Comparison of ENCODE assay signal across 17 mouse cellular contexts in the genomic region with DNA sequence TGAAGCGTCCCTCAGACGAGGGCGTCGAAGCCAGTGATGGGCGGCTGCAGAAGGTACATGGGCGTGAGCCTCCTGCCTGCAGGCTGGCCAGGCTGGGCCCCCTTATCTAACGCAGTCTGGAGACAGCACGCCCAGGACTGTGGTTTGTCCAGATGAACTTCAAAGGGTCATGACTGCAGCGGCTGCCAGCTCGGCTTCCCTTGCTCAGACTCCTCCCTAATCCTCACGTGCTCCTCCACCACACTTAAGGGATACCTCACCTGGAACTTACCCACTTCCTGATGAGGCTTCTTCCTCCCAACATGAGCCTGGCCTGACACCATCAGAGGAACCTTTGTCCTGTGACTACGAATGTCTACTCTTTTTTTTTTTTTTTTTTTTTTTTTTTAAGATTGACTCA. TPM values are rescaled to one million over a fixed set of nuclear protein-coding genes. Genes with fewer than 3 reads are reported as not detected.
DNase-seq lines count a peak whose midpoint lies in the region; ATAC-seq lines count a peak whose summit lies in the region.
"Had no signal": no experiment of that assay in that cellular context is flagged by ENCODE, and none has a peak within 500 bp of the region (broad histone marks: within the 10 kb centered on the region; RNA-seq: fewer than 3 reads in every experiment).

No protein-coding gene starts in this region.

- no peaks in the 10 kb centered on the region for H3K36me3 ChIP-seq in liver, embryonic 12.5 days
- H3K36me3 ChIP-seq: limb, embryonic 15.5 days; midbrain, embryonic 13.5 days; neural tube, embryonic 15.5 days had no signal

- H3K27me3 ChIP-seq in liver, embryonic 12.5 days (replicated peaks), result peaks cover 32% of the 10 kb centered on the region
- H3K27me3 ChIP-seq: limb, embryonic 15.5 days; midbrain, embryonic 13.5 days; neural tube, embryonic 15.5 days had no signal

- peaks cover 10% of the 10 kb centered on the region for H3K9me3 ChIP-seq in liver, embryonic 12.5 days (replicated peaks)
- H3K9me3 ChIP-seq: limb, embryonic 15.5 days; neural tube, embryonic 15.5 days had no signal

- H3K9ac ChIP-seq in liver, embryonic 12.5 days, result peak overlapping the region; percentile 55; the same call in 1 of the 2 replicates
- H3K9ac ChIP-seq: limb, embryonic 15.5 days; midbrain, embryonic 13.5 days; neural tube, embryonic 15.5 days had no signal

- WGBS in liver, embryonic 12.5 days (ENCODE audit: insufficient replicate concordance), result 9% methylated on average over 12 of the region's 12 CpGs

- peak overlapping the region; percentile 46 for H3K4me2 ChIP-seq in liver, embryonic 12.5 days
- H3K4me2 ChIP-seq: limb, embryonic 15.5 days; midbrain, embryonic 13.5 days; neural tube, embryonic 15.5 days had no signal

- H3K27ac ChIP-seq in liver, embryonic 12.5 days, result peak overlapping the region; percentile 87
- H3K27ac ChIP-seq: limb, embryonic 15.5 days; midbrain, embryonic 13.5 days; neural tube, embryonic 15.5 days had no signal

- ATAC-seq in liver, embryonic 12.5 days, result peak; percentile 94
- ATAC-seq: midbrain, embryonic 13.5 days had no signal

- H3K4me1 ChIP-seq in liver, embryonic 12.5 days, result peaks cover 40% of the 10 kb centered on the region

- DNase-seq in thymus, postnatal 0 days (ENCODE audit: low spot score), result peak; percentile 34
- no peak for DNase-seq in thymus, postnatal 10 days (ENCODE audit: low spot score in 2 of 2)
- peak; percentile 60 for DNase-seq in c-Kit-positive CD71-positive TER-119-positive erythroid progenitor cells, embryonic 14.5 days (ENCODE audit: low spot score)
- peak; percentile 64 for DNase-seq in yolk sac, embryonic 10.5 days (ENCODE audit: low spot score)
- DNase-seq in gastrocnemius, postnatal 4 days (ENCODE audit: low spot score in 2 of 2), result no peak
- no peak for DNase-seq in cerebellum, postnatal 14 days
- no peak for DNase-seq in urinary bladder, adult 2 months (ENCODE audit: low spot score)
- DNase-seq: adrenal gland, postnatal 36 days; cerebellum, postnatal 25 days; kidney, adult 18-20 months had no signal

- no peak overlapping the region for H3K4me3 ChIP-seq in liver, embryonic 12.5 days
- H3K4me3 ChIP-seq: limb, embryonic 15.5 days; midbrain, embryonic 13.5 days; neural tube, embryonic 15.5 days had no signal

RNA-seq across cellular contexts. Expression of gene Tha1, which starts 41.2 kb away (rescaled TPM):
- polyA plus RNA-seq in thymus, postnatal 0 days (2015; fragmentation: Nextera tagmentation; extraction: Ambion mirVana), result 9.0 and 9.4 TPM in 2 replicates
- polyA plus RNA-seq in liver, embryonic 12.5 days (2016; fragmentation: Nextera tagmentation; extraction: Ambion mirVana), result 1.7 TPM in 2 replicates
- 1 to 10 TPM; 4.5 to 5.2 TPM for total RNA-seq in gastrocnemius, postnatal 4 days (2021)
- 13.7 and 16.3 TPM in 2 replicates for polyA plus RNA-seq in urinary bladder, adult 2 months (2012; rRNA removed)

RNA-seq across cellular contexts. Expression of gene Tmem235, which starts 54.0 kb away (rescaled TPM):
- not detected in 2 replicates for polyA plus RNA-seq in thymus, postnatal 0 days (2015; fragmentation: Nextera tagmentation; extraction: Ambion mirVana)
- not detected in 2 replicates for polyA plus RNA-seq in liver, embryonic 12.5 days (2016; fragmentation: Nextera tagmentation; extraction: Ambion mirVana)
- total RNA-seq in gastrocnemius, postnatal 4 days (2021), result not detected
- polyA plus RNA-seq in urinary bladder, adult 2 months (2012; rRNA removed), result not detected in 2 replicates
- total RNA-seq: adrenal gland, postnatal 36 days; gastrocnemius, adult 8-10 months; layer of hippocampus, postnatal 25 days had no signal
- polyA plus RNA-seq: heart, postnatal 0 days; limb, embryonic 15.5 days; midbrain, embryonic 13.5 days; neural tube, embryonic 15.5 days had no signal

RNA-seq across cellular contexts. Expression of gene Socs3, which starts 55.3 kb away (rescaled TPM):
- 25.8 and 26.7 TPM in 2 replicates for polyA plus RNA-seq in thymus, postnatal 0 days (2015; fragmentation: Nextera tagmentation; extraction: Ambion mirVana)
- 8.6 and 9.8 TPM in 2 replicates for polyA plus RNA-seq in liver, embryonic 12.5 days (2016; fragmentation: Nextera tagmentation; extraction: Ambion mirVana)
- total RNA-seq in gastrocnemius, postnatal 4 days (2021), result 10 to 100 TPM; 14.0 to 14.8 TPM
- 7.8 and 9.8 TPM in 2 replicates for polyA plus RNA-seq in urinary bladder, adult 2 months (2012; rRNA removed)

Comparison
In these comparisons a context has a peak if more than half of its experiments do, and no peak if none do; other contexts are left out.
1. DNase-seq: peak in thymus, postnatal 0 days (single experiment), c-Kit-positive CD71-positive TER-119-positive erythroid progenitor cells, embryonic 14.5 days (single experiment) and yolk sac, embryonic 10.5 days (single experiment); none in thymus, postnatal 10 days (0 of 2), gastrocnemius, postnatal 4 days (0 of 2), cerebellum, postnatal 14 days (0 of 2) and urinary bladder, adult 2 months (single experiment).